Mouse (Mus musculus): Measurements from ENCODE around the gene Gm20388. TPM values are rescaled to one million over a fixed set of nuclear protein-coding genes. Genes with fewer than 3 reads are reported as not detected.

The Gm20388 gene
- polyA plus RNA-seq, 1 experiment from 2014 or later: 1.4 TPM

- no peak overlapping the region for H3K27ac ChIP-seq (ENCODE audit: low read length)
- 59% methylated on average over 3 of the region's 3 CpGs for WGBS (ENCODE audit: insufficient replicate concordance)
- H3K9me3 ChIP-seq (replicated peaks; ENCODE audit: control insufficient read depth, low read length): no peaks in the 10 kb centered on the region
Observed at GRCm38 (mm10) chr8:122098766-122099165, 2188.1 kb downstream of the Gm20388 start.

GRCm38 (mm10) chr8:122099711-122100220 is 2189.1 kb downstream of the Gm20388 start:
- no peak for ATAC-seq (ENCODE audit: low read depth)
- H3K36me3 ChIP-seq (ENCODE audit: control insufficient read depth, insufficient read depth): no peaks in the 10 kb centered on the region
- no peaks in the 10 kb centered on the region for H3K4me1 ChIP-seq (ENCODE audit: control insufficient read depth, low read depth, low read length)
- H3K4me3 ChIP-seq (ENCODE audit: low read depth, low read length): no peak overlapping the region
- H3K27me3 ChIP-seq (ENCODE audit: control insufficient read depth, insufficient read depth, low read depth, low read length): no peaks in the 10 kb centered on the region
- WGBS (ENCODE audit: insufficient replicate concordance): 60% methylated on average over 7 of the region's 7 CpGs
- no peak overlapping the region for H3K9ac ChIP-seq (ENCODE audit: low read depth, low read length)
- H3K27ac ChIP-seq (ENCODE audit: low read length): no peak overlapping the region
- no peaks in the 10 kb centered on the region for H3K9me3 ChIP-seq (replicated peaks; ENCODE audit: control insufficient read depth, low read length)
- H3K4me2 ChIP-seq (ENCODE audit: low read depth, low read length): no peak overlapping the region

More at GRCm38 (mm10) chr8:122098766-122099165, 2188.1 kb downstream of the Gm20388 start:
- no peak overlapping the region for H3K4me3 ChIP-seq (ENCODE audit: low read depth, low read length)
- H3K4me2 ChIP-seq (ENCODE audit: low read depth, low read length): no peak overlapping the region
- no peaks in the 10 kb centered on the region for H3K4me1 ChIP-seq (ENCODE audit: control insufficient read depth, low read depth, low read length)
- H3K36me3 ChIP-seq (ENCODE audit: control insufficient read depth, insufficient read depth): no peaks in the 10 kb centered on the region
- H3K9ac ChIP-seq (ENCODE audit: low read depth, low read length): no peak overlapping the region
- no peak for ATAC-seq (ENCODE audit: low read depth)
- no peaks in the 10 kb centered on the region for H3K27me3 ChIP-seq (ENCODE audit: control insufficient read depth, insufficient read depth, low read depth, low read length)

- Histone ChIP-seq H3K4me3 (ENCODE audit: low read depth, low read length) (no peak overlapping the region), H3K4me1 (ENCODE audit: control insufficient read depth, low read depth, low read length) (no peaks in the 10 kb centered on the region), H3K4me2 (ENCODE audit: low read depth, low read length) (no peak overlapping the region), H3K27ac (ENCODE audit: low read length) (no peak overlapping the region), H3K36me3 (ENCODE audit: control insufficient read depth, insufficient read depth) (no peaks in the 10 kb centered on the region), H3K9me3 (replicated peaks; ENCODE audit: control insufficient read depth, low read length) (no peaks in the 10 kb centered on the region), H3K27me3 (ENCODE audit: control insufficient read depth, insufficient read depth, low read depth, low read length) (no peaks in the 10 kb centered on the region), H3K9ac (ENCODE audit: low read depth, low read length) (no peak overlapping the region)
- no peak for ATAC-seq (ENCODE audit: low read depth)
- WGBS (ENCODE audit: insufficient replicate concordance): 57% methylated on average over 5 of the region's 5 CpGs
Observed at GRCm38 (mm10) chr8:122101816-122102215, 2191.2 kb downstream of the Gm20388 start.

GRCm38 (mm10) chr8:122102286-122102685 is 2191.6 kb downstream of the Gm20388 start:
- Histone ChIP-seq H3K4me2 (ENCODE audit: low read depth, low read length) (no peak overlapping the region), H3K4me3 (ENCODE audit: low read depth, low read length) (no peak overlapping the region), H3K4me1 (ENCODE audit: control insufficient read depth, low read depth, low read length) (no peaks in the 10 kb centered on the region), H3K9ac (ENCODE audit: low read depth, low read length) (no peak overlapping the region), H3K36me3 (ENCODE audit: control insufficient read depth, insufficient read depth) (no peaks in the 10 kb centered on the region), H3K27me3 (ENCODE audit: control insufficient read depth, insufficient read depth, low read depth, low read length) (no peaks in the 10 kb centered on the region), H3K9me3 (replicated peaks; ENCODE audit: control insufficient read depth, low read length) (no peaks in the 10 kb centered on the region), H3K27ac (ENCODE audit: low read length) (no peak overlapping the region)
- 60% methylated on average over 8 of the region's 8 CpGs for WGBS (ENCODE audit: insufficient replicate concordance)
- ATAC-seq (ENCODE audit: low read depth): no peak

DNA sequence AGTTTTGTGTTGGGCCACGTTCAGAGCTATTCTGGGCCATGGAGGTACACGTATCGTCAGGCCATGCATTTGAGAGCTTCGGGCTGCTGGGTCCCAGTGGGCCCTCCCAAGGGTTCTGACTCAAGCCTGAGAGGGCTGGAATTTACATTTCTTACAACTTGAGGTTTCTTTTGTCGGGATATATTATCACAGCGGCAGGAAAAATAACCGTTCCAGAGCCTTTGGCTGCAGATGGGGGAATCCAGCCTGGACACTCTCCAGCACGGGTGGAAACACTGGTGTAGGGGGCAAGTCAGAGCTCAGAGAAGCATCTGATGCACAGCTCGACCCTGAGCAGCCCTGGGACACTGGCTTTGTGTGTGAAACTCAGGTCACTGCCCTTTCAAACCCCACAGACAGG is 2192.6 kb downstream of the Gm20388 start:
- no peak overlapping the region for H3K27ac ChIP-seq (ENCODE audit: low read length)
- no peaks in the 10 kb centered on the region for H3K4me1 ChIP-seq (ENCODE audit: control insufficient read depth, low read depth, low read length)
- ATAC-seq (ENCODE audit: low read depth): no peak
- no peak overlapping the region for H3K9ac ChIP-seq (ENCODE audit: low read depth, low read length)
- H3K9me3 ChIP-seq (replicated peaks; ENCODE audit: control insufficient read depth, low read length): no peaks in the 10 kb centered on the region
- H3K4me3 ChIP-seq (ENCODE audit: low read depth, low read length): no peak overlapping the region
- no peaks in the 10 kb centered on the region for H3K36me3 ChIP-seq (ENCODE audit: control insufficient read depth, insufficient read depth)
- no peak overlapping the region for H3K4me2 ChIP-seq (ENCODE audit: low read depth, low read length)
- no peaks in the 10 kb centered on the region for H3K27me3 ChIP-seq (ENCODE audit: control insufficient read depth, insufficient read depth, low read depth, low read length)
- WGBS (ENCODE audit: insufficient replicate concordance): 57% methylated on average over 9 of the region's 9 CpGs

DNA sequence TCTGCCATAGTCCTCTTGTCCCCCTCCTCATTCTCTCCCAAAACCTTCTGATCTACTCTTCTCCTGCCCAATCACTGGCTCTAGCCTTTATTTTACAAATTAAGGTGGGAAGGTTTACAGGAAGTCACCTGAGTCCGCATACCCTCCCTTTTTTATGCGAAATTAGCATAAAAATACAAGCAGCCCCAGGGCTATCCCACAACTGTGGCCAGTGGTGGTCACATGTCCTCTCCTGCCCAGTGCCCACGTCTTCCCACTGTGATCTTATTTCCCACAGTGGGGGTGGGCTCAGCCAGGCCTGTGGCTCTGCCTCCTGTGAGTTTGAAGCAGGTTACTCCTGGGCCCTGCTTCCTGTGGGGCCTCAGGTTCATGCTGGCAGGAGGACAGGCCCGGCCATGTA is 2194.0 kb downstream of the Gm20388 start:
- Histone ChIP-seq H3K4me1 (ENCODE audit: control insufficient read depth, low read depth, low read length) (no peaks in the 10 kb centered on the region), H3K27ac (ENCODE audit: low read length) (no peak overlapping the region), H3K9me3 (replicated peaks; ENCODE audit: control insufficient read depth, low read length) (no peaks in the 10 kb centered on the region), H3K4me3 (ENCODE audit: low read depth, low read length) (no peak overlapping the region), H3K36me3 (ENCODE audit: control insufficient read depth, insufficient read depth) (no peaks in the 10 kb centered on the region), H3K27me3 (ENCODE audit: control insufficient read depth, insufficient read depth, low read depth, low read length) (no peaks in the 10 kb centered on the region), H3K9ac (ENCODE audit: low read depth, low read length) (no peak overlapping the region), H3K4me2 (ENCODE audit: low read depth, low read length) (no peak overlapping the region)
- WGBS (ENCODE audit: insufficient replicate concordance): 53% methylated on average over 4 of the region's 4 CpGs
- ATAC-seq (ENCODE audit: low read depth): no peak

DNA sequence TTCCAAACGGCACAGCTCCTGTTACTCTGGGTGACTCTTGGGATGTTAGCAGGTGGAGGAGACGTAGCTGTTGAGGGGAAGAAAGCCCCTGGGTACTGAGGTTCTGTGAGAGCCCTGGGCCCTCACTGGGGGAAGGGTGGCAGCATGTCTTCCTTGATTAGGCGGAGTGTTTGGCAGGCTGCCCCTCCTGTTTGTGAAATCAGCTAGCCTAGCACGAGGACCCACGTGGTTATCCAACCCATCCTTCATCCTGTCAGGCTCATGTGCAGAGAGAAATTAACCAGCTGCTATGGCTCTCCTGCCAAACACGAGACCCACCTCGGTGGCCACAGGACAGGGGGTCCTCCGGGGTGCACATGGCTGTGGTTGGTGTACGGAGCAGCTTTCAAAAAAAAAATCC is 2195.6 kb downstream of the Gm20388 start:
- Histone ChIP-seq H3K27me3 (ENCODE audit: control insufficient read depth, insufficient read depth, low read depth, low read length) (no peaks in the 10 kb centered on the region), H3K27ac (ENCODE audit: low read length) (no peak overlapping the region), H3K36me3 (ENCODE audit: control insufficient read depth, insufficient read depth) (no peaks in the 10 kb centered on the region), H3K9me3 (replicated peaks; ENCODE audit: control insufficient read depth, low read length) (no peaks in the 10 kb centered on the region), H3K9ac (ENCODE audit: low read depth, low read length) (no peak overlapping the region), H3K4me2 (ENCODE audit: low read depth, low read length) (no peak overlapping the region), H3K4me3 (ENCODE audit: low read depth, low read length) (no peak overlapping the region), H3K4me1 (ENCODE audit: control insufficient read depth, low read depth, low read length) (no peaks in the 10 kb centered on the region)
- 33% methylated on average over 9 of the region's 9 CpGs for WGBS (ENCODE audit: insufficient replicate concordance)
- no peak for ATAC-seq (ENCODE audit: low read depth)

GRCm38 (mm10) chr8:122110240-122110866 is 2199.7 kb downstream of the Gm20388 start:
- H3K4me2 ChIP-seq (ENCODE audit: low read depth, low read length): no peak overlapping the region
- no peaks in the 10 kb centered on the region for H3K4me1 ChIP-seq (ENCODE audit: control insufficient read depth, low read depth, low read length)
- H3K27ac ChIP-seq (ENCODE audit: low read length): no peak overlapping the region
- H3K27me3 ChIP-seq (ENCODE audit: control insufficient read depth, insufficient read depth, low read depth, low read length): no peaks in the 10 kb centered on the region
- H3K9ac ChIP-seq (ENCODE audit: low read depth, low read length): no peak overlapping the region
- 55% methylated on average over 20 of the region's 20 CpGs for WGBS (ENCODE audit: insufficient replicate concordance)
- ATAC-seq (ENCODE audit: low read depth): no peak
- no peak overlapping the region for H3K4me3 ChIP-seq (ENCODE audit: low read depth, low read length)
- H3K36me3 ChIP-seq (ENCODE audit: control insufficient read depth, insufficient read depth): no peaks in the 10 kb centered on the region
- H3K9me3 ChIP-seq (replicated peaks; ENCODE audit: control insufficient read depth, low read length): no peaks in the 10 kb centered on the region

DNA sequence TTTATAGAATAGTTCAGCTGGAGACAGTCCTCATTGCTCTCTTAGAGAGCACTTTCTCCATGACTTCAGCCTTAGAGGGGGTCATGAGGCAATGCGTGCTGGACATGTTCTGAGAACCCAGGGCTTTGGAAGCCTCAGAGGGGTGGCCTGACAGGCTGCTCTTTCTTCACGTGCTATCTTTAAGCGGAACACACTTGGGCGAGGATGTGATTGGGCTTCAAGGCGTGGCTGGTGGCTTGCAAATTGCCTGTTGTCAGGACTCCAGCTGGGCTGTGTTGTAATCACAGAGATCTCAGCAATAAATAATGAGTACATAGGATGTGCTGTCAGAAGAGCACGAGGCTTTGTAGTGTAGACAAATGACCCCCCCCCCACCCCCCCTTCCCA is 2200.2 kb downstream of the Gm20388 start:
- no peak overlapping the region for H3K27ac ChIP-seq (ENCODE audit: low read length)
- H3K36me3 ChIP-seq (ENCODE audit: control insufficient read depth, insufficient read depth): no peaks in the 10 kb centered on the region
- H3K4me3 ChIP-seq (ENCODE audit: low read depth, low read length): no peak overlapping the region
- ATAC-seq (ENCODE audit: low read depth): no peak
- 21% methylated on average over 6 of the region's 6 CpGs for WGBS (ENCODE audit: insufficient replicate concordance)
- no peak overlapping the region for H3K9ac ChIP-seq (ENCODE audit: low read depth, low read length)
- H3K9me3 ChIP-seq (replicated peaks; ENCODE audit: control insufficient read depth, low read length): no peaks in the 10 kb centered on the region
- H3K4me1 ChIP-seq (ENCODE audit: control insufficient read depth, low read depth, low read length): no peaks in the 10 kb centered on the region
- no peak overlapping the region for H3K4me2 ChIP-seq (ENCODE audit: low read depth, low read length)
- H3K27me3 ChIP-seq (ENCODE audit: control insufficient read depth, insufficient read depth, low read depth, low read length): no peaks in the 10 kb centered on the region

Measured in liver, embryonic 16.5 days (tissue).